Mouse (Mus musculus) lung, embryonic 16.5 days (tissue): ENCODE measurements at regions not wholly inside any gene's neighbourhood (a gene's known extent, or its start where the extent isn't known, plus 50 kb on each side); places are given as distances from the start of the nearest gene placed in this dataset.

Experiments
- ATAC-seq: fragments of 200-750 bp; cut with Nextera tagmentation; 2 replicates; pipeline ENCODE4 v1.8.0; 2017; ENCODE audit warnings: low read depth, mild to moderate bottlenecking, moderate library complexity
- H3K27ac ChIP-seq: fragments of 300-500 bp; sonication (generic); 2 replicates; pipeline ENCODE4 v1.5.1; 2014; ENCODE audit warnings: mild to moderate bottlenecking, control low read depth, low read length
- H3K27me3 ChIP-seq: fragments of 300-500 bp; sonication (generic); 2 replicates; pipeline ENCODE4 v1.6.1; 2014; ENCODE audit warnings: low read depth, low read length, mixed read lengths; ENCODE audit not compliant: control insufficient read depth, insufficient read depth
- H3K36me3 ChIP-seq: fragments of 300-500 bp; sonication (generic); 2 replicates; pipeline ENCODE4 v1.6.1; 2014; ENCODE audit warnings: low read length; ENCODE audit not compliant: control insufficient read depth, insufficient read depth
- H3K4me1 ChIP-seq: fragments of 300-500 bp; sonication (generic); replicated peaks from 2 replicates; pipeline ENCODE4 v1.6.1; 2014; ENCODE audit warnings: low read length, mixed read lengths; ENCODE audit not compliant: control insufficient read depth, insufficient read depth
- H3K4me2 ChIP-seq: fragments of 300-500 bp; sonication (generic); 2 replicates; pipeline ENCODE4 v1.6.1; 2014; ENCODE audit warnings: low read depth, low read length, control low read depth
- H3K4me3 ChIP-seq: fragments of 300-500 bp; sonication (generic); 2 replicates; pipeline ENCODE4 v1.5.1; 2014; ENCODE audit warnings: mild to moderate bottlenecking, low read length, control low read depth
- H3K9ac ChIP-seq: fragments of 300-500 bp; sonication (generic); 2 replicates; pipeline ENCODE4 v1.6.1; 2014; ENCODE audit warnings: low read length, control low read depth
- H3K9me3 ChIP-seq: fragments of 300-500 bp; sonication (generic); 2 replicates; pipeline ENCODE4 v1.6.1; 2016; ENCODE audit warnings: low read length; ENCODE audit not compliant: control insufficient read depth
- WGBS: fragments of 180-500 bp; shearing (Covaris S2); extraction: QIAGEN DNeasy Blood & Tissue Kit; methylation state at CpG from one replicate; pipeline ENCODE4 v1.1.7; 2014; 5-methylcytosine and 5-hydroxymethylcytosine counted together

GRCm38 (mm10) chr8:97270582-97270981, 1382.2 kb upstream of the Got2 start:
- ATAC-seq, result no peak

DNA sequence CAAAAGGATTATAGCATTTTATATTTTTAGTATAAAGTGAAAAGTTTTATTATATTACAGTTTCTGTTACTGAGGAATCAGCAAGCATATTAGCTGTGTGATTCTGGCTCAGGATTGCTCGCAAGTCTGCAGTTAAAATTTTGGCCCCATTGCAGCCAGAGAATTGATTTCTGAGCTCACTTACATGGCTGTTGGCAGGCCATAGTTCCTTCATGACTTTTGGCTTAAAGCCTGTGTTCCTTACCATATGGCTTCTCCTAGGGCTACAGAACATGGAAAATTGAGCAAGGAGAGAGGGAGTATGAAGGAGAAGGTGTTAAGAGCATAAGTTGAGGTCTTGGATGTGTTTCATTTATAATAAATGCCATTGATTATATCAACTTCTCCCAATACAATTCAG, 1372.6 kb upstream of the Got2 start:
- WGBS, result 74% methylated on average over 1 of the region's 1 CpGs
- Histone ChIP-seq H3K27me3 (no peaks in the 10 kb centered on the region), H3K9me3 (no peaks in the 10 kb centered on the region), H3K9ac (no peak overlapping the region), H3K4me3 (no peak overlapping the region), H3K4me2 (no peak overlapping the region), H3K27ac (no peak overlapping the region), H3K36me3 (no peaks in the 10 kb centered on the region), H3K4me1 (no peaks in the 10 kb centered on the region)
- ATAC-seq, result no peak

More at GRCm38 (mm10) chr8:97270582-97270981, 1382.2 kb upstream of the Got2 start:
- H3K27ac ChIP-seq, result no peak overlapping the region
- WGBS, result 41% methylated on average over 3 of the region's 3 CpGs
- H3K9me3 ChIP-seq, result no peaks in the 10 kb centered on the region
- no peak overlapping the region for H3K4me3 ChIP-seq
- H3K36me3 ChIP-seq, result no peaks in the 10 kb centered on the region
- H3K4me2 ChIP-seq, result no peak overlapping the region
- no peak overlapping the region for H3K9ac ChIP-seq
- H3K27me3 ChIP-seq, result no peaks in the 10 kb centered on the region
- no peaks in the 10 kb centered on the region for H3K4me1 ChIP-seq

GRCm38 (mm10) chr8:97254169-97254568, 1365.8 kb upstream of the Got2 start:
- H3K4me3 ChIP-seq, result no peak overlapping the region
- no peaks in the 10 kb centered on the region for H3K27me3 ChIP-seq
- no peak for ATAC-seq
- no peak overlapping the region for H3K27ac ChIP-seq
- H3K36me3 ChIP-seq, result no peaks in the 10 kb centered on the region
- no peak overlapping the region for H3K4me2 ChIP-seq
- H3K9ac ChIP-seq, result no peak overlapping the region
- 0 out of 2 replicates have a peak, but pooled peaks cover 3% of the 10 kb centered on the region for H3K4me1 ChIP-seq
- no peaks in the 10 kb centered on the region for H3K9me3 ChIP-seq

- no peak overlapping the region for H3K4me3 ChIP-seq
- no peak overlapping the region for H3K9ac ChIP-seq
- H3K4me1 ChIP-seq, result 0 out of 2 replicates have a peak, but pooled peaks cover 3% of the 10 kb centered on the region
- H3K9me3 ChIP-seq, result no peaks in the 10 kb centered on the region
- H3K36me3 ChIP-seq, result no peaks in the 10 kb centered on the region
- H3K27ac ChIP-seq, result no peak overlapping the region
- no peaks in the 10 kb centered on the region for H3K27me3 ChIP-seq
- H3K4me2 ChIP-seq, result no peak overlapping the region
- WGBS, result 60% methylated on average over 3 of the region's 3 CpGs
- ATAC-seq, result no peak
Observed at GRCm38 (mm10) chr8:97252232-97252631, 1363.9 kb upstream of the Got2 start.

- no peak overlapping the region for H3K4me3 ChIP-seq
- H3K4me2 ChIP-seq, result no peak overlapping the region
- H3K27me3 ChIP-seq, result no peaks in the 10 kb centered on the region
- H3K4me1 ChIP-seq, result 0 out of 2 replicates have a peak, but pooled peaks cover 3% of the 10 kb centered on the region
- WGBS, result 36% methylated on average over 5 of the region's 5 CpGs
- H3K9me3 ChIP-seq, result no peaks in the 10 kb centered on the region
- no peak overlapping the region for H3K27ac ChIP-seq
- no peak overlapping the region for H3K9ac ChIP-seq
- ATAC-seq, result peak; percentile 23; the same call in 1 of the 2 replicates
- H3K36me3 ChIP-seq, result no peaks in the 10 kb centered on the region
Observed at GRCm38 (mm10) chr8:97251458-97251865, 1363.1 kb upstream of the Got2 start.

- WGBS, result 31% methylated on average over 4 of the region's 4 CpGs
- Histone ChIP-seq H3K4me2 (no peak overlapping the region), H3K9me3 (no peaks in the 10 kb centered on the region)
Observed at GRCm38 (mm10) chr8:97234551-97235107, 1346.3 kb upstream of the Got2 start.

GRCm38 (mm10) chr8:97232619-97233376, 1344.5 kb upstream of the Got2 start:
- Histone ChIP-seq H3K27me3 (no peaks in the 10 kb centered on the region), H3K4me2 (no peak overlapping the region), H3K36me3 (no peaks in the 10 kb centered on the region), H3K27ac (no peak overlapping the region), H3K4me1 (no peaks in the 10 kb centered on the region), H3K9me3 (no peaks in the 10 kb centered on the region), H3K9ac (no peak overlapping the region), H3K4me3 (no peak overlapping the region)
- no peak for ATAC-seq
- 64% methylated on average over 2 of the region's 2 CpGs for WGBS

More at GRCm38 (mm10) chr8:97234551-97235107, 1346.3 kb upstream of the Got2 start:
- no peaks in the 10 kb centered on the region for H3K27me3 ChIP-seq
- no peak overlapping the region for H3K9ac ChIP-seq
- H3K36me3 ChIP-seq, result no peaks in the 10 kb centered on the region
- H3K4me3 ChIP-seq, result no peak overlapping the region
- no peaks in the 10 kb centered on the region for H3K4me1 ChIP-seq
- H3K27ac ChIP-seq, result no peak overlapping the region
- ATAC-seq, result peak; percentile 90

DNA sequence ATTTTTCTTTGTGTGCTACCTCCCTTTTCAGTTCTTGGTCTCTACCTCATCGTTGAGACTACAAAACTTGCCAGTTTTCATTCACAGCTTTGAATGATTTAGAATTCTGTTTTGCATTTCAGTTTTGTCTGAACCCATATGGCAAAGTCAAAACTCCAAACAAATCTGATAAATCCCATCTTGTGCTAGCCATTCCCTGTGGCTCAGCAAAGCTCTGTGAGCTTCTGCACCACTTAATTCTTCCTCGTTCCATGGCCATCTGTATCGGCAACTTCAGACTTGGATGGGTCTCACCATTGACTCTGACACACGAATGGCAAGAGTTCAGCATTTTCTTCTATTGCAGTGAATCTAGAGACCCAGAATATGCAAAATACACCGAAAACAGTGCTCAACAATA, 1343.3 kb upstream of the Got2 start:
- H3K27me3 ChIP-seq, result no peaks in the 10 kb centered on the region
- H3K9me3 ChIP-seq, result no peaks in the 10 kb centered on the region
- no peaks in the 10 kb centered on the region for H3K36me3 ChIP-seq
- ATAC-seq, result no peak
- no peak overlapping the region for H3K9ac ChIP-seq
- no peak overlapping the region for H3K4me2 ChIP-seq
- H3K27ac ChIP-seq, result no peak overlapping the region
- 83% methylated on average over 5 of the region's 5 CpGs for WGBS
- no peak overlapping the region for H3K4me3 ChIP-seq
- H3K4me1 ChIP-seq, result no peaks in the 10 kb centered on the region

GRCm38 (mm10) chr8:97191806-97192205, 1303.5 kb upstream of the Got2 start:
- H3K27ac ChIP-seq, result no peak overlapping the region
- H3K9ac ChIP-seq, result no peak overlapping the region
- no peaks in the 10 kb centered on the region for H3K9me3 ChIP-seq
- ATAC-seq, result no peak
- no peak overlapping the region for H3K4me3 ChIP-seq
- no peaks in the 10 kb centered on the region for H3K4me1 ChIP-seq
- H3K36me3 ChIP-seq, result no peaks in the 10 kb centered on the region
- no peak overlapping the region for H3K4me2 ChIP-seq
- 60% methylated on average over 1 of the region's 1 CpGs for WGBS
- no peaks in the 10 kb centered on the region for H3K27me3 ChIP-seq
